Mouse (Mus musculus): Measurements from ENCODE around the gene Ethe1.
"Not testable (repeated sequence)": the region's sequence is repeated elsewhere in the genome, so short reads cannot be mapped to it uniquely, and the experiment has no call there.

The Ethe1 gene

DNA sequence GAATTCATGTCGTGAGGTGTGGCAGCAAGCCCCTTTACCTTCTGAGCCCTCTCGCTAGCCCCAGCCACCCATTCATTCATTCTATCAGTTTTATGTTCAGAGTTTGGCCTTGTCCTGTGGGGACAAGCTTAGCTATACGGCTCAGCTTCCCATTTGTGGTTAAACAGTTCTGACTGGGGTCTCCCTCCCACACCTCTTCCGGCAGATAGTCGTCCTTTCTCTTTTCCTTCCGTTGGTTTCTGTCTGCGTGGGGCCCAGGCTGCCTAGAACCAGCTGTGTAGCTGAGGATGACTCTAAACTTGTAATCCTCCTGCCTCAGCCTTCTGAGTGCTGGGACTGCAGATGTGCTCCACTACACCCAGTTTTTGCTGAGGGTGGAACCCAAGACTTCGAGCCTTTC lies 30.4 kb downstream of the Ethe1 start:
- DNase-seq: no peak

DNA sequence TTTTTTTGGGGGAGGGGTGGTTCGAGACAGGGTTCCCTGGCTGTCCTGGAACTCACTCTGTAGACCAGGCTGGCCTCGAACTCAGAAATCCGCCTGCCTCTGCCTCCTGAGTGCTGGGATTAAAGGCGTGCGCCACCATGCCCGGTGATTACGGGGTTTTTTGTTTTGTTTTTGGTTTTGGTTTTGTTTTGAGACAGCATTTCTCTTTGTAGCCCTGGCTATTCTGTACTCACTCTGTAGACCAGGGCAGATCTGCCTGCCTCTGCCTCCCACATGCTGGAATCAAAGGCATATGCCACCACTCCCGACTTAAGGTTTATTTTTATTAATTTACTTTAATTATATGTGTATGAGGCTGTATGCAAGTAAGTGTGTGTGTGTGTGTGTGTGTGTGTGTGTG lies 31.0 kb downstream of the Ethe1 start:
- DNase-seq: not testable (repeated sequence)

DNA sequence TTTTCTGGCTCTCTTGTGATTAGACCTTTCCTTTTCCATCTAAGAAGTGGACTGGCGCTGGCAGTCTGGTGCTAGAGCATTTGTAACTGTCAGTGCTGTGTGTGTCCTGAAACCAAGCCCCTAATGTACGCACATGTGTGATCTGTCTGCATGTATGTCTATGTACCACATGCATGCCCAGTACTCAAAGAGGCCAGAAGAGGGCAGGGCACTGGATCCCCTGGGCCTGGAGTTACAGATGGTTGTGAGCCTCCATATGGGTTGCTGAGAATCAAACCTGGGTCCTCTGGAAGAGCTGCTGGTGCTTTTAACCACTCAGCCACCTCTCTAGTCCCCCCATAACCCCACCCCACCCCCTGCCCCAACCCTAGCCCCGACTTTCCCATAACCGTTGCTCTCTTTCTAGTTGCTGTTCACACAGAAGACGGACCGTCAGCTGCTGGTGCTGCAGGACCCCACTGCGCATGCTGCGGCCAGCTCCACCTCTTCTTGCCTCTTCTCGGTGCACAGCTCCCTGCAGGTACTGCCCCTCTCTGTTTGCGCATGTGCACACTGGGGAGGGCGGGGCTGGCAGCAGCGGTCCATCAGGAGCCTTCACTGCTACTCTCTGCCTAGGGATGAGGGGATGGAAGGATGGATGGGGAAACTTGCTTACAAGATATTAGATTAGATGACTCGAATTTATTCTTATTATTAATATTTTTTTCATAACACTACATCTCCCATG lies 32.5 kb downstream of the Ethe1 start:
- DNase-seq: no peak

DNA sequence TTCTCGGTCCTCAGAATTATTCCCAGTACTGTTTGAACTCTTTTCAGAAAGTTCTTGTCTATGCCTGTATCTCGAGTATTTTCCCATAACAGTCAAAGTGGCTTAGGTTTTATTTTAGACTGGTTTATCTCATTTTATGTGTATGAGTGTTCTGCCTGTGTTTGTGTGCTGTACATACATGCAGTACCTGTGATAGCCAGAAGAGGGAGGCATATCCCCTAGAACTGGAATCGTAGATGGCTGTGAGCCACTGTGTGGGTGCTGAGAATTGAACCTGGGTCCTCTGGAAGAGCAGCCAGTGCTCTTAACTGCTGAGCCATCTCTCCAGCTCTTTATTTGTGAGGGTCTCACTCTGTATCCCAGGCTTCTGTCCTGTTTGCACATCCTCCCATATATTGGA lies 33.9 kb downstream of the Ethe1 start:
- no peak for DNase-seq

DNA sequence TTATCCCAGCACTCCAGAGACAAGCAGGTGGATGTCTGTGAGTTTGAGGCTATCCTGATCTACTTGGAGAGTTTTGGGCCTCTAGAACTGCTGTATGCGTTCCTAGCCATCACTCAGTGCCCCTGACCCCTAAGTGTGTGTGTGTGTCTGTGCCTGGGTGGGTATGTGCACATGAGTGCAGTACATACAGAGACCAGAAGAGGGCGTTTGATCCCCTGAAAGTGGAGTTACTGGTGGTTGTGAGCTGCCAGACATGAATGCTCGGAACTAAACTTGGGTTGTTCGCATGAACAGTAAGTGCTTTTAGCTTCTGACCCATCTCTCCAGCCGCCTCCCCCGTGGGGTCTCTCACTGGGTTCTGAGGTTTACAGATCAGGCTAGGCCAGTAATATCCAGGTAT lies 35.6 kb downstream of the Ethe1 start:
- DNase-seq: no peak

DNA sequence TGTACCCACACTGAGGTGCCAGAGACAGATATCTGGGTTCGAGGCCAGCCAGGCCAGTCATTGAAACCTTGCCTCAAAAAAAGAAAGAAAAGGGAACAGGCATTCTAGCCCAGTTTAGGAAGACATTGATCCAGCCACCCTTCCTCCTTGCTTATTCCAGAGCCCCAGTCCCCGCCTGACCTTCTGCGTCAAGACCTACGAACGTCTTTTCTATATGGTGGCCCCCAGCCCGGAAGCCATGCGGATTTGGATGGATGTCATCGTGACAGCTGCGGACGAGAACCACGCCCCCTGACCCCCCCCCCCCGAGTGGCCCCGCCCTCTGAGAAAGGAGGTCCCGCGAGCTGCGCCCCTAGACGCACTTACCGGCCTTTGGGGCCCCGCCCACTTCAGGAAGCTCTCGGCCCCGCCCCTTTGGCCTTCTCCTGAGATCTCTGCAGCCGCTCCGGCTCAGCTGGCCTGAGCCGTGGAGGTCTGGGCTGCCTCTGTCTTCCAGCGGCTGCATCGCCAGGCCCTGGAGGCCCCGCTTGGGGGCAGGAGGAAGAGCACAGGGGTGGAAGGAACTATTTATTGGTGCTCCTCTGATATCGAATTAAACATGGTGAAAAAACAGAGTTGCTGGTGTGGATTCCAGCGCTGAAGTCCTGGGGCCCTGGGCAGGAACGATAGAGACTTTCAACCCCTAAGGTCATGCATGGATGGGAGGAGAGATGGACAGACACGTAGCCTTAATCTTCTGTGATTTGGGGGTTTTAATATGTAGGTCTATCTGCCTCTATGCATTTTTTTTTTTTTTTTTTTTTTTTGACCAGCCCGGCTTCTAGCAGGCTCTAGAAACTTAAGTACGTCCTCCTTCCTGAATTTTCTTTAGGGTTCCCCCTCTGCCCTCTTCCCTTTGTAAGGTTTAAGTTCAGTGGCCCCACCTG lies 41.6 kb downstream of the Ethe1 start:
- DNase-seq: peak; percentile 72

DNA sequence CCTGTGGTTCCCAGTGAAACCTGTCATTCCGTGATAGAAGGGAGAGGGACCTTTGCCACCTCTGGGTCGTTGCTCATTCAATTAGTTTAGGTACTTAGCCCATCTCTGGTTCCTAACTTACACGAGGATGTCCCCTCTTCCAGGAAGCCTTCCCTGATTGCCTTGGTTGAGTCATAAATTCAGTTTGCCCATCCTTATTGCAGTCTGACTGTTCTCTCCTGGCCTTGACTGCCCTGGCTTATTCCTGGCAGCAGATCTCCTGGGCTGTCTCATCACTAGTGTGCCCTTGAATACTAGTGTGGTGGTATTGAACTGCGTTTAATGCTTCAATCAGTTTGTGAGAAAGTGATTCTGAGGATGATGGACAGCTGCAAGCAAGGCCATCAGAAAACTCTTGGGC lies 42.3 kb downstream of the Ethe1 start:
- no peak for DNase-seq

DNA sequence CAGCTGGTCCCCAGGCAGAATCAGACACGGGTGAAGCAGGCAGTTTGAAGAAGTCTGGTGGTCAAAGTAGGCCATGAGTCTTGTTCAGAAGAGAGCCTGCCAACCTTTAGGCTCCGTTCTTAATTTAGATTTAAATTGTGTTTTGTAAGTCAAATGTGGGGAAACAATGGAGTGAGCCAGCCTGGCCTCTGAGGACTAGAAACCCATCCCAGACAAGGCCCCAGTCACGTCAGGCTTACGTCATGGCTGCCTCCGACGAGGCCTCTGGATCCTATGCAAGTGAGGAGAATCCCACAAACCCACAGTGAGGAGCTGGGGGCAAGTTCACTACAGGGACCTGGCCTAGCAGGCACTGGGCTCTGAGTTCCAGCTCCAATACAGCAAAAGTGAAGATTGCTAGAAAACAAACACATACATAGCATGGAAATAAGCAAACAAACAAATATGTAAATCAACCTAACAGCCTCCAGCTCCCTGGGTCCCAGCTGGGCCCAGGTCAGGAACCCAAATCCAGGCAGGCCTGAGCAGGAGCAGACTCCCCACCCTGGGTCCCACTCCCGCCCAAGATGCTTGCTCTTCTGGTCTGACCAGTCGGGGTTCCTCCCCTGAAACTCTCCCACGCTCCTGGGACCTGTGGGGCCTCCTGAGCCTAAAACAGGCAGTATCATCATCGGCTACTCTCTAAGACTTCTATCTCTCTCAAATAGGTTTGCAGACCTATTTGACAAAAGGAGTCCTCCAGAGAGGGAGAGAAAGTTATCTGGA lies 43.0 kb downstream of the Ethe1 start:
- DNase-seq: no peak

DNA sequence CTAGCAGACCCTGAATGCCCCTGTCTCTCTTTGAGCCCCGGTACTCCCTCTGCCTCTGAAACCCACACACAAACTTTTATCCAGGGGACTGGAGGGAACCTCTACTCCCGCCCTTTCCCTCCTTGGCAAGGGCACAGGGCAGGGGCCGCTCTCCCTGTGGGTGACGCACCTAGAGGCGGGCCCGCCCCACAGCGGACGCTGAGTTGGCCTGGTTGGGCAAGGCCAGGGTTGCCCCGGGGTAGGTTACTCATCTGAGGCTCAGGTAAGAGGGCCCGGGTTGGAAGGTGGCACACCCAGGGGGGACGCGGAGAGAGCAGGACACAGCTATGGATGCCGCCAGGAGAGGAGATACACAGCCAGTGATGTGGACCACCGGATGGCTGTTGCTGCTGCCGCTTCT lies 48.9 kb downstream of the Ethe1 start, which contains the start of gene Lypd3:
Gene Lypd3 (plus strand): TSS at position 287 of the 400 bp plus-strand sequence.
- no peak for DNase-seq

DNA sequence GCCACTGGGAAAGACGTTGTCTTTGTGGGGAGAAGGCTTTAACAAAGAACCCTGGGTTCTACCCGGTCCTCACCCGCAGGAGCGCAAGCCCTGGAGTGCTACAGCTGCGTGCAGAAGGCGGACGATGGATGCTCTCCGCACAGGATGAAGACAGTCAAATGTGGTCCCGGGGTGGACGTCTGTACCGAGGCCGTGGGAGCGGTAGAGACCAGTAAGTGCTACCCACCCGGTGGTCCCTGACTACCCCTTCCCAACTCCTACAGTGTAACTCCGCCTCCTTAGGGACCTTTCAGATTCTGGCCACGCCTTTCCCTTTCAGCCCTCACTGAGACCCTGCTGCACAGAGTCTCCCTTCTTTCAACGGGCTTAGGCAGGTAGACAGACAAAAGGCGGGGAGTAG lies 49.7 kb downstream of the Ethe1 start:
- no peak for DNase-seq

DNA sequence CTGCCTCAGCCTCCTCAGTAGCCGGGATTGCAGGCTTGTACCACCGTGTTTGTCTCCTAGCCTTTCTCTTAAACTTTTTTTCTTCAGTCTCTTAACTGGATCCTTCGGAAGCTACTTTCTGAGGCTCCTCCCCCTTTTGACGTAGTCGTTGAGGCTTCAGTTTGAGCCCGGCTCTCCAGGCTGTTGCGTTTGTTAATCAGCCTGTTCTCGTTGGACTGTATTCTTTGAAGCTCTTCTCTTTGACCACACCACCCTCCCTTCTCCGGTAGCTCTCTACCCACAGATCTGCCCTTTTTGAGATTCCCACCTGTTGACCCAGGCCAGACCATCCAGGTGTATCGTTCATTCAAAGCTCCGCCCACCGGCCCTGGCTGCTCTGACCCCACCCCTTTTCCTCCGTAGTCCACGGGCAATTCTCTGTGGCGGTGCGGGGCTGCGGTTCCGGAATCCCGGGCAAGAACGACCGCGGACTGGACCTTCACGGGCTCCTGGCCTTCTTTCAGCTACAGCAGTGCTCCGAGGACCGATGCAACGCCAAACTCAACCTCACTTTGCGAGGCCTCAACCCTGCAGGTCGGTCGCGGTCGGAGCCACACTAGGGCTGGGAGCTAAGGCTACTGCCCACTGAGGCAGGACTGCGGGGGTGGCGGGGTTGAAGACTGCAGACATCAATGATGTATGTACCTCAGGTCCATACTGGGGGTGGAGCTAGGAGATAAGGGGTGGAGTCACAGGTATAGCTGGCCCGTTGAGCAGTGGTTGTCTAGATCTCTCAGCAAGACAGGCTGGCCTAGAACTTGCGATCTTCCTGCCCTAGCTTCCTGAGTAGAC lies 50.9 kb downstream of the Ethe1 start:
- DNase-seq: no peak

DNA sequence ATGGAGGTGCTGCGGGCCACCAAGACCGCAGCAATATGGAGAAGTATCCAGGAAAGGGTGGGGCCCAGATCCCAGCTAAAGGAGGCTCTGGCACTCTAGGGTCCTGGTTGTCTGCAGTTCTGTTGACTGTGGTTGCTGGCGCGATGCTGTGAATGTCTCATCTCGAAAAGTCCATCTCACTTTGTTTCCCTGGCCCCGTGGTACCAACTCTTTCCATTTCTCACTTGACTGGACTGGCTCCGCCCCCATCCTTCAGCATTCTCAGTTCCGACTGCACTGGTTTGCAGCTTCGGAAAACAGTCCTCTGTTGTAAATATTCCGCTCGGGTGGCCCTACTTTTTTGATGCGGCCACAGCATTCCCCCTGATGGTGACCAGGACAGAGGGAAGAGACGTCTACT lies 53.1 kb downstream of the Ethe1 start:
- DNase-seq: no peak

DNA sequence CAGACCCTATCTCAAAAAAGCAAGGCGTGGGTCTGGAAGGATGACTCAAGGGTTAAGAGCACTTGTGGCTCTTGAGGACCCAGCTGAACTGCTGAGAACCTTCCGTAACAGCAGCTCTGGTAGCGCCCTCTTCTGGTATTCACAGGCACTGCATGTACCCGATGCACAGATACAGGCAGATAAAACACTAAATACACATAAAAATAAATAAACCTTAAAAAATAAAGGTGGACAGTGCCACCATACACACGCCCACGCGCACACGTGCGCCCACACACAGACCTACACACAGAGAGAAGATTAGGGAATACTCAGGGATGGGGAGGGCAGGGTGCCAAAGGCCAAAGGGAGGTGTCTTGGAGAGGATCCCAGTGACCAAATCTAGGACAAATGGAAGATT lies 55.1 kb downstream of the Ethe1 start:
- no peak for DNase-seq

DNA sequence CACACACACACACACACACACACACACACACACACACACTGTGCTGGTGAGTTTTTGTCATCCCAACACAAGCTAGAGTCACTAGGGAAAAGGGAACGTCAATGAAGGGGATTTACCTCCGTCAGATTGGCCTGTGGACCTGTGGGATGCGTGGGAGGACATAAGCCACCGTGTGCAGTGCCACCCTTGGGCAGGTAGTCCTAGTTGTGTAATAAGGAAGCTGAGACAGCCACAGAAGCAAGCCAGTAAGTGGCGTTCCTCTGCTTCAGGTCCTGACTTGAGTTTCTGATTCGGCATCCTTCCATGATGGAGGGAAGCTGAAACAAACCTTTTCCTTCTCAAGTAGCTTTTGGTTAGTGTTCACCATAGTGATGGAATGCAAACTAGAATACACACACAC lies 57.1 kb downstream of the Ethe1 start:
- no peak for DNase-seq

DNA sequence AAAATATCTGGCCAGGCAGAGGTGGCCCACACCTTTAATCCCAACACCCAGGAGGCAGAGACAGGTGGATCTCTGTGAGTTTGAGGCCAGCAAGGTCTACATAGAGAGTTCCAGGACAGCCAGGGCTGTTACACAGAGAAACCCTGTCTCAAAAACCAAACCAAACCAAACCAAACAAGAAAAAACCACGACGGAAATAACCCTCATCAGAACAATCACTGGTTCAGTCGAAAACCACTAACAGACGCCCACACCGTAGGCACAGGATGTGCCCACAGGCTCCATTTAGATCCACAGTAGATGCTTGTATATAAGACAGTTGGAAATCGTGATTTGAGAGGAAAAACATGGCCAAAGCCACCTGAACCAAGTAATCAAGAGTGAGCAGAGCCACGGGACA lies 57.7 kb downstream of the Ethe1 start:
- no peak for DNase-seq

DNA sequence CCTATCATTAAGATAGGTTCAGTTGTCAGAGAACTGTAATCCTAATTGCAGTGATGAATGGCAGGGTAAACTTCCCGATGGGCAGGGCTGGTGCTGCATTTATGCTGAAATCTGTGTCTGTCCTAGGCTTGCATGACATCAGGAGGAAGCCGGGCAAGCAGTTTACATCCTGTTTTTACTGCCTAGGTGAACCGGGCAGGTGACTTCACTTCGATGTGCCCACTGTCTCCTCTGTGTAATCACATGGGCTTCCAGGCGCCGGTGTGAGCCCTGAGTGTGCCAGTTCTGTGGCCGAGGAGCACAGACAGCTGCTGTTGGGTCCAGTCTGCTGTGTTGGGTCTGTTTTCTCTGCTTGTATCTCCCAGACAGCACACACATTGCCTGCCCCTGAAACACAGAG lies 59.1 kb downstream of the Ethe1 start:
- no peak for DNase-seq

DNA sequence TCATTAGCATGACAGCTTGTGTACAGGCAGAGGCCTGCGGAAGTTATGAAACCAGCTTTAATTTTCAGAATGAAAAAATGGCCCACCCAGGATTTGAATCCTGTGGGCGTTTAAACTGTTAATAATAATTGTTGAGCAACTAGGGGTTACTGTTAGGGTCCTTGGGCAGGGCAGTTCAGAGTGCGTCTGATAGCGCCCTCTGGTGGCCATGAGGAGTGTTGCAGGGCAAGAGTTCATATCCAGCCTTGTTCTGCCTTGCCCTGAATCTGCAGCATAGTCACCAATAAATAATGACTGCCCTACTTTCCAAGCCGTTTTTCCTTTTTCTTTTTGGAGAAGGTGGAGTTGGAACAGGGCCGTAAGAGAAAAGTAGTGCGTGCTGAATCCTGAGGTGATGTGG lies 66.3 kb downstream of the Ethe1 start:
- DNase-seq: no peak
